In the genomic region with DNA sequence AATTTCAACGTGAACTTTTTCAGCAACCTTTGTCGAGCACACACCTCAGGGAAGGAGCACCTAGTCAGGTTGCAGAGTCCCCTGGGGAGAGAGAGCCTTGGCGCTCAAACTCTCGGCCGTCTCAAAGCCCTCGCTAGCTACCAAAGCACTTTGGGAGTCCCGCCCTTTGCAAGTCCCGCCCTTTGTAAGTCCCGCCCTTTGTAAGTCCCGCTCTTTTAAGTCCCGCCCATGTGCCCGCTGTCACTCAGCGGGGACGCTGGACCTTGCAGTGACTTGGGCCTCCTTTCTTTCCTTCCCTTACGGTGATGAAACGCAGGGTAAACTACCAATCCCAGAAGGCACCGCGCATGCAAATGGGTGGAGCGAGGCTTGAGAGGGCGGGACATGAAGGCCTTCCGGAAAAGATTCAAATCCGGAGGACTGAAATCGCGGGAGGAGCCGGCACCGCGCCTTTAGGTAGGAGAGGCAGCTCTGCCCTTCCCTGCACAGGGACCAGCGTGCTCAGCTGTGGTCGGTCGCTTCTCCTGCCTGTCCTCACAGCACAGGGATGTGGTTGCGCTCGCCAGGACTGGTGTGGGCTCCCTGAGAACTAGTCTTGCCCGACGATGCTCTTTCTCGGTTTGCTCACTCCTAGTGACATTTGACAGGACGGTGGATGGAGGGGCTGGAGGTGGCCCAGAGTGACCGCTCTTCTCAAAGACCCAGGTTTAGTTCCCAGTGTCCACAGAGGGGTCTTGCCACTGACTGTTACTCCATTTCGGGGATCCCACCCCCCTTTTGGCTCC, we compare ENCODE assay signal across 8 mouse cellular contexts. TPM values are rescaled to one million over a fixed set of nuclear protein-coding genes. Genes with fewer than 3 reads are reported as not detected.
DNase-seq lines count a peak whose midpoint lies in the region; ATAC-seq and TF ChIP-seq lines count a peak whose summit lies in the region.

A gene (plus strand): TSS at position 400 of the 785 bp plus-strand sequence.

- dilution Hi-C loops in CH12.LX (cut with MboI; ENCODE audit: extremely low pct_ligation_motif_present, extremely low pct_unique_long_range_greater_than_20kb, low sequenced_read_pairs) = no loop called here

- peak within 1 kb of the TSS; percentile 99 for H3K4me2 ChIP-seq in CH12.LX (ENCODE audit: insufficient read depth, low read depth, poor library complexity, severe bottlenecking)
- H3K4me2 ChIP-seq in forebrain, embryonic 11.5 days (ENCODE audit: low read depth, low read length, severe bottlenecking) = peak within 1 kb of the TSS; percentile 79
- peak within 1 kb of the TSS; percentile 88 for H3K4me2 ChIP-seq in heart, embryonic 16.5 days (ENCODE audit: low read depth, low read length)
- H3K4me2 ChIP-seq in liver, embryonic 15.5 days = peak within 1 kb of the TSS; percentile 75
- H3K4me2 ChIP-seq in neural tube, embryonic 12.5 days (replicated peaks) = peak within 1 kb of the TSS; percentile 89

- peaks cover 0 to 6% of the 10 kb centered on the region in 2 experiments for H3K36me3 ChIP-seq in CH12.LX (replicated peaks in 1 of 2; ENCODE audit: control insufficient read depth in 1 of 2, insufficient read depth in 1 of 2, low read length in 1 of 2)
- H3K36me3 ChIP-seq in forebrain, embryonic 11.5 days (ENCODE audit: control insufficient read depth, insufficient read depth, low read length) = no peaks in the 10 kb centered on the region
- H3K36me3 ChIP-seq in heart, embryonic 16.5 days (ENCODE audit: control insufficient read depth, insufficient read depth) = no peaks in the 10 kb centered on the region
- 0 out of 2 replicates have a peak, but pooled peaks cover 5% of the 10 kb centered on the region for H3K36me3 ChIP-seq in liver, embryonic 15.5 days (replicated peaks)
- no peaks in the 10 kb centered on the region for H3K36me3 ChIP-seq in neural tube, embryonic 12.5 days

- no peaks in the 10 kb centered on the region for H3K27me3 ChIP-seq in CH12.LX (replicated peaks)
- H3K27me3 ChIP-seq in forebrain, embryonic 11.5 days (ENCODE audit: control insufficient read depth, insufficient read depth, low read length) = no peaks in the 10 kb centered on the region
- H3K27me3 ChIP-seq in heart, embryonic 16.5 days (ENCODE audit: control insufficient read depth, insufficient read depth, low read length) = no peaks in the 10 kb centered on the region
- no peaks in the 10 kb centered on the region for H3K27me3 ChIP-seq in liver, embryonic 15.5 days
- H3K27me3 ChIP-seq in neural tube, embryonic 12.5 days (replicated peaks) = no peaks in the 10 kb centered on the region

- TF ChIP-seq EP300 in CH12.LX (IDR thresholded peaks at IDR 0.05; ENCODE audit: low read length) = no peak

- peak; percentile 100 for DNase-seq in CH12.LX (ENCODE audit: extremely low read depth)
- DNase-seq in c-Kit-positive CD71-positive TER-119-negative erythroid progenitor cells, embryonic 14.5 days (ENCODE audit: low read depth) = peak; percentile 99
- DNase-seq in forebrain, embryonic 11.5 days (ENCODE audit: low spot score) = peak; percentile 95
- DNase-seq in kidney, postnatal 36 days = peak; percentile 97 to 98
- DNase-seq in telencephalon, adult 2 months (ENCODE audit: low read depth, low spot score) = peak; percentile 97

- TF ChIP-seq POLR2A in CH12.LX (IDR thresholded peaks at IDR 0.05; ENCODE audit: low read depth, low read length) = peak; percentile 98

- H3K9me3 ChIP-seq in CH12.LX (replicated peaks; ENCODE audit: low read length) = no peaks in the 10 kb centered on the region
- no peaks in the 10 kb centered on the region for H3K9me3 ChIP-seq in forebrain, embryonic 11.5 days (ENCODE audit: control insufficient read depth, low read length)
- no peaks in the 10 kb centered on the region for H3K9me3 ChIP-seq in heart, embryonic 16.5 days (replicated peaks; ENCODE audit: control insufficient read depth, low read length)
- no peaks in the 10 kb centered on the region for H3K9me3 ChIP-seq in liver, embryonic 15.5 days (replicated peaks)
- no peaks in the 10 kb centered on the region for H3K9me3 ChIP-seq in neural tube, embryonic 12.5 days

- H3K9ac ChIP-seq in CH12.LX (ENCODE audit: insufficient read depth, low read depth) = peak within 1 kb of the TSS; percentile 89
- H3K9ac ChIP-seq in forebrain, embryonic 11.5 days (ENCODE audit: low read length) = peak within 1 kb of the TSS; percentile 72
- peak within 1 kb of the TSS; percentile 82 for H3K9ac ChIP-seq in heart, embryonic 16.5 days (ENCODE audit: low read length)
- peak within 1 kb of the TSS; percentile 84 for H3K9ac ChIP-seq in liver, embryonic 15.5 days
- peak within 1 kb of the TSS; percentile 62 for H3K9ac ChIP-seq in neural tube, embryonic 12.5 days

- under 1% methylated on average over 38 of the region's 38 CpGs for WGBS in forebrain, embryonic 11.5 days
- under 1% methylated on average over 38 of the region's 38 CpGs for WGBS in heart, embryonic 16.5 days
- WGBS in liver, embryonic 15.5 days (ENCODE audit: insufficient replicate concordance) = under 1% methylated on average over 38 of the region's 38 CpGs
- under 1% methylated on average over 38 of the region's 38 CpGs for WGBS in neural tube, embryonic 12.5 days

- in situ Hi-C loops in CH12.LX (cut with MboI; ENCODE audit: low pct_ligation_motif_present, low pct_unique_long_range_greater_than_20kb, low sequenced_read_pairs) = no loop called here

- peak within 1 kb of the TSS; percentile 74 to 80 (median 76) for H3K4me3 ChIP-seq in CH12.LX (replicated peaks in 1 of 3; ENCODE audit: low read depth in 2 of 3, low read length in 2 of 3, poor library complexity in 1 of 3)
- H3K4me3 ChIP-seq in forebrain, embryonic 11.5 days (ENCODE audit: low read depth, low read length) = peak within 1 kb of the TSS; percentile 58
- H3K4me3 ChIP-seq in heart, embryonic 16.5 days (ENCODE audit: low read length) = peak within 1 kb of the TSS; percentile 75
- peak within 1 kb of the TSS; percentile 75 for H3K4me3 ChIP-seq in liver, embryonic 15.5 days (replicated peaks)
- H3K4me3 ChIP-seq in neural tube, embryonic 12.5 days = peak within 1 kb of the TSS; percentile 70

- TF ChIP-seq CTCF in CH12.LX (conservative IDR thresholded peaks at IDR 0.05 in 1 of 2, IDR thresholded peaks at IDR 0.05 in 1 of 2; ENCODE audit: low read depth in 2 of 2, low read length in 2 of 2) = no peak

- peaks cover 10 to 72% of the 10 kb centered on the region in 2 experiments for H3K4me1 ChIP-seq in CH12.LX (ENCODE audit: control insufficient read depth in 1 of 2, insufficient read depth in 2 of 2)
- H3K4me1 ChIP-seq in forebrain, embryonic 11.5 days (replicated peaks; ENCODE audit: control insufficient read depth, insufficient read depth, low read length) = 0 out of 2 replicates have a peak, but pooled peaks cover 4% of the 10 kb centered on the region
- peaks cover 17% of the 10 kb centered on the region for H3K4me1 ChIP-seq in heart, embryonic 16.5 days (ENCODE audit: control insufficient read depth, insufficient read depth, low read length)
- H3K4me1 ChIP-seq in liver, embryonic 15.5 days (replicated peaks) = peaks cover 34% of the 10 kb centered on the region
- peaks cover 7% of the 10 kb centered on the region; the same call in 1 of the 2 replicates for H3K4me1 ChIP-seq in neural tube, embryonic 12.5 days

- ATAC-seq in forebrain, embryonic 11.5 days (replicated peaks; ENCODE audit: low FRiP score) = peak; percentile 100
- ATAC-seq in heart, embryonic 16.5 days (replicated peaks; ENCODE audit: extremely low read depth, insufficient read depth, low FRiP score) = peak; percentile 99
- peak; percentile 99 for ATAC-seq in liver, embryonic 15.5 days (ENCODE audit: insufficient read depth)
- peak; percentile 100 for ATAC-seq in neural tube, embryonic 12.5 days (ENCODE audit: low FRiP score, low read depth)

- H3K27ac ChIP-seq in CH12.LX (ENCODE audit: insufficient read depth, low read depth) = peak within 1 kb of the TSS; percentile 59
- H3K27ac ChIP-seq in forebrain, embryonic 11.5 days (ENCODE audit: low read depth, low read length) = peak within 1 kb of the TSS; percentile 70; the same call in 1 of the 2 replicates
- peak within 1 kb of the TSS; percentile 6 for H3K27ac ChIP-seq in heart, embryonic 16.5 days (ENCODE audit: low read length)
- H3K27ac ChIP-seq in liver, embryonic 15.5 days (replicated peaks) = peak within 1 kb of the TSS; percentile 77
- H3K27ac ChIP-seq in neural tube, embryonic 12.5 days = no peak within 1 kb of the TSS

- no peak for TF ChIP-seq RAD21 in CH12.LX (IDR thresholded peaks at IDR 0.05; ENCODE audit: low read depth, low read length)

- peaks cover 9% of the 10 kb centered on the region for H3K79me2 ChIP-seq in CH12.LX (replicated peaks; ENCODE audit: control insufficient read depth, extremely low read depth, insufficient read depth, poor library complexity, severe bottlenecking)

TF ChIP-seq in CH12.LX, 34 proteins besides CTCF, POLR2A, EP300 and RAD21 (continues in another document):
- TF ChIP-seq ETS1 (conservative IDR thresholded peaks at IDR 0.05; ENCODE audit: low read depth, low read length) = peak; percentile 34; the same call in 1 of the 2 replicates
- TF ChIP-seq ZNF384 (IDR thresholded peaks at IDR 0.05; ENCODE audit: low read depth, low read length) = no peak
- TF ChIP-seq POLR2AphosphoS2 (IDR thresholded peaks at IDR 0.05; ENCODE audit: low read depth, low read length) = peak; percentile 97
- TF ChIP-seq JUND (conservative IDR thresholded peaks at IDR 0.05; ENCODE audit: low read depth, low read length) = no peak
- no peak for TF ChIP-seq SMC3 (IDR thresholded peaks at IDR 0.05; ENCODE audit: low read depth, low read length)
- TF ChIP-seq CHD1 (IDR thresholded peaks at IDR 0.05; ENCODE audit: low read depth, low read length) = no peak; the same call in 1 of the 2 replicates
- TF ChIP-seq HCFC1 (IDR thresholded peaks at IDR 0.05; ENCODE audit: low read depth, low read length) = peak; percentile 100
- TF ChIP-seq USF1 (IDR thresholded peaks at IDR 0.05; ENCODE audit: low read depth, low read length) = peak; percentile 45
- TF ChIP-seq ZC3H11A (IDR thresholded peaks at IDR 0.05; ENCODE audit: low read depth, low read length) = no peak
- no peak for TF ChIP-seq ZKSCAN1 (IDR thresholded peaks at IDR 0.05; ENCODE audit: borderline replicate concordance, low read depth, low read length)
- peak; percentile 95 for TF ChIP-seq CHD2 (IDR thresholded peaks at IDR 0.05; ENCODE audit: low read length)
- TF ChIP-seq JUN (IDR thresholded peaks at IDR 0.05; ENCODE audit: insufficient read depth, low read depth, low read length) = no peak
- TF ChIP-seq MXI1 (IDR thresholded peaks at IDR 0.05; ENCODE audit: low read depth, low read length) = peak; percentile 97

RNA-seq across cellular contexts. Expression of the gene that starts here (rescaled TPM):
- total RNA-seq in CH12.LX (2012; rRNA removed) (5.8 and 7.0 TPM in 2 replicates), CH12.LX (2014; rRNA removed) (6.5 and 9.0 TPM in 2 replicates)
- 10.3 and 11.1 TPM in 2 replicates for polyA plus RNA-seq in CH12.LX (2012; ENCODE audit: insufficient read length, low read depth)
- 2.8 and 3.2 TPM in 2 replicates for polyA plus RNA-seq in forebrain, embryonic 11.5 days (2014; fragmentation: Nextera tagmentation; extraction: Ambion mirVana)
- polyA plus RNA-seq in heart, embryonic 16.5 days (2015; fragmentation: Nextera tagmentation; extraction: Ambion mirVana) = 0.88 and 0.95 TPM in 2 replicates
- 1.5 and 1.7 TPM in 2 replicates for polyA plus RNA-seq in liver, embryonic 15.5 days (2015; fragmentation: Nextera tagmentation; extraction: Ambion mirVana)
- 1.0 and 1.6 TPM in 2 replicates for polyA plus RNA-seq in neural tube, embryonic 12.5 days (2016; fragmentation: Nextera tagmentation; extraction: Ambion mirVana)

Comparison
In these comparisons a context has a peak if more than half of its experiments do, and no peak if none do; other contexts are left out.
1. Peak in ATAC-seq, H3K4me3 ChIP-seq, H3K27ac ChIP-seq, H3K9ac ChIP-seq and H3K4me2 ChIP-seq in heart, embryonic 16.5 days; RNA of the gene not detected or under 1 TPM.